Mouse (Mus musculus): ENCODE results near the gene Gm42688. TPM values are rescaled to one million over a fixed set of nuclear protein-coding genes. Genes with fewer than 3 reads are reported as not detected.

The Gm42688 gene
- polyA plus RNA-seq, 1 experiment from 2014 or later: 1.1 TPM

GRCm38 (mm10) chr6:83132176-83132919 is 30.9 kb downstream of the Gm42688 start:
- H3K4me2 ChIP-seq (ENCODE audit: low read depth, low read length): no peak overlapping the region
- WGBS (ENCODE audit: insufficient replicate concordance): 63% methylated on average over 9 of the region's 9 CpGs
- H3K36me3 ChIP-seq (ENCODE audit: control insufficient read depth, insufficient read depth): no peaks in the 10 kb centered on the region
- H3K27me3 ChIP-seq (ENCODE audit: control insufficient read depth, insufficient read depth, low read depth, low read length): peaks cover 23% of the 10 kb centered on the region
- H3K9me3 ChIP-seq (replicated peaks; ENCODE audit: control insufficient read depth, low read length): no peaks in the 10 kb centered on the region
- H3K4me1 ChIP-seq (ENCODE audit: control insufficient read depth, low read depth, low read length): peaks cover 19% of the 10 kb centered on the region
- ATAC-seq (ENCODE audit: low read depth): peak; percentile 38
- H3K27ac ChIP-seq (ENCODE audit: low read length): peak overlapping the region; percentile 85
- no peak overlapping the region for H3K4me3 ChIP-seq (ENCODE audit: low read depth, low read length)
- H3K9ac ChIP-seq (ENCODE audit: low read depth, low read length): no peak overlapping the region

DNA sequence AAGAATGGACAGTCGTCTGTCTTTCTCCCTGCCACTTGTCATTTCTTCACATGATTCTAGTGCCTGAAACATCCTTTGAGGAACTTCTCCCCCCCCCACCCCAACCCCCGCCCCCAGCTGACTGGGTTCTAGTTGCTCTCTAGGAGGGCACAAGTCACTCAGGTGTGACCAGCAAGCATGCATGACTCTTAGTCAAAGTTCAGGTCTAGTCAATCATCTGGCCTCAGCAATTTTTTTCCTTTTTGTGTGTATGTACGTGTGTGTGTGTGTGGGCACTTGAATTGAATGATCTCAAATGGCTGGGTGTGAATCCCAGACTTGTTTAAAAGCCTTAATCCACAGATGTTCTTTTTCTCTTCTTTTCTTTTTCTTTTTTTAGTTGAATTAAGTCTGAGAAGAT is 32.8 kb downstream of the Gm42688 start:
- Histone ChIP-seq H3K9ac (ENCODE audit: low read depth, low read length) (no peak overlapping the region), H3K4me1 (ENCODE audit: control insufficient read depth, low read depth, low read length) (peaks cover 30% of the 10 kb centered on the region), H3K4me2 (ENCODE audit: low read depth, low read length) (no peak overlapping the region), H3K9me3 (replicated peaks; ENCODE audit: control insufficient read depth, low read length) (no peaks in the 10 kb centered on the region), H3K27ac (ENCODE audit: low read length) (no peak overlapping the region), H3K36me3 (ENCODE audit: control insufficient read depth, insufficient read depth) (no peaks in the 10 kb centered on the region), H3K27me3 (ENCODE audit: control insufficient read depth, insufficient read depth, low read depth, low read length) (peaks cover 29% of the 10 kb centered on the region), H3K4me3 (ENCODE audit: low read depth, low read length) (no peak overlapping the region)
- WGBS (ENCODE audit: insufficient replicate concordance): 41% methylated on average over 3 of the region's 3 CpGs
- ATAC-seq (ENCODE audit: low read depth): no peak

DNA sequence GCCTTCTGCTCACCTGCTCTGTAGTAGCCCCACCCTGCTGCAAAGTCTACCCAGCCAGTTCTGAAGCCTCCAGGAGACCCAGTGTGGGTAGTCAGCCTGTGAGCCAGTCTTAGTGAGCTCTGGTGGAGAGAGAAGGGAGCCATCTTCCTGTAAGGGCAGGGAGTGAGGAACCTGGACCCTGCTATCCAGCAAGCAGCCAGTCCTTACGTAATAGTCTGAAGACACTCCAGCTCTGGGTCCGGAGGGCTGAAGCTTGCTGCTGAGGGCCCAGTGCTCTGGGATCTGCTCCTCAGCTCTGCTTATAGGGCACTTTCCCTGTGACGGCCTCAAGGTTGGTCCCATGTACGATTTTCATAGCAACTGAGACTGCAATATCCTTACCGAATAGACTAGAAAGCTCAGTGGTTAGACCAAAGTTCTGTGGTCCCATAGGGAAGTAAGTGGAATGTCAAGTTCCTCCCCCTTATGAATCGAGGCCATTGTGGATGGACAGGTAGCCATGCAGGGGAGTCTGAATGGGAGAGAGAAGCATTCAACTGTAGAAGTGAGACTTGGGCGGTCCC is 33.6 kb downstream of the Gm42688 start, which contains the start of gene Rtkn:
Rtkn (plus strand) TSS at position 513 of the 563 bp plus-strand sequence.
- no peaks in the 10 kb centered on the region for H3K36me3 ChIP-seq (ENCODE audit: control insufficient read depth, insufficient read depth)
- 0 out of 2 replicates have a peak within 1 kb of the TSS, but pooled peaks have one; percentile 18 for H3K27ac ChIP-seq (ENCODE audit: low read length)
- H3K4me3 ChIP-seq (ENCODE audit: low read depth, low read length): peak within 1 kb of the TSS; percentile 58
- peaks cover 29% of the 10 kb centered on the region for H3K27me3 ChIP-seq (ENCODE audit: control insufficient read depth, insufficient read depth, low read depth, low read length)
- no peaks in the 10 kb centered on the region for H3K9me3 ChIP-seq (replicated peaks; ENCODE audit: control insufficient read depth, low read length)
- ATAC-seq (ENCODE audit: low read depth): no peak
- peak within 1 kb of the TSS; percentile 43 for H3K9ac ChIP-seq (ENCODE audit: low read depth, low read length)
- H3K4me1 ChIP-seq (ENCODE audit: control insufficient read depth, low read depth, low read length): peaks cover 30% of the 10 kb centered on the region
- peak within 1 kb of the TSS; percentile 47 for H3K4me2 ChIP-seq (ENCODE audit: low read depth, low read length)
- 56% methylated on average over 7 of the region's 7 CpGs for WGBS (ENCODE audit: insufficient replicate concordance)

GRCm38 (mm10) chr6:83135571-83136161 is 34.2 kb downstream of the Gm42688 start:
- Histone ChIP-seq H3K4me3 (ENCODE audit: low read depth, low read length) (peak overlapping the region; percentile 58), H3K9me3 (replicated peaks; ENCODE audit: control insufficient read depth, low read length) (no peaks in the 10 kb centered on the region), H3K27me3 (ENCODE audit: control insufficient read depth, insufficient read depth, low read depth, low read length) (peaks cover 29% of the 10 kb centered on the region), H3K36me3 (ENCODE audit: control insufficient read depth, insufficient read depth) (no peaks in the 10 kb centered on the region), H3K9ac (ENCODE audit: low read depth, low read length) (peak overlapping the region; percentile 43), H3K4me2 (ENCODE audit: low read depth, low read length) (peak overlapping the region; percentile 47), H3K27ac (ENCODE audit: low read length) (0 out of 2 replicates have a peak overlapping the region, but pooled peaks have one; percentile 12), H3K4me1 (ENCODE audit: control insufficient read depth, low read depth, low read length) (peaks cover 30% of the 10 kb centered on the region)
- no peak for ATAC-seq (ENCODE audit: low read depth)
- 24% methylated on average over 37 of the region's 37 CpGs for WGBS (ENCODE audit: insufficient replicate concordance)

- H3K9me3 ChIP-seq (replicated peaks; ENCODE audit: control insufficient read depth, low read length): no peaks in the 10 kb centered on the region
- H3K27ac ChIP-seq (ENCODE audit: low read length): peak overlapping the region; percentile 82
- H3K4me2 ChIP-seq (ENCODE audit: low read depth, low read length): peak overlapping the region; percentile 47
- H3K36me3 ChIP-seq (ENCODE audit: control insufficient read depth, insufficient read depth): no peaks in the 10 kb centered on the region
- ATAC-seq (ENCODE audit: low read depth): no peak
- H3K9ac ChIP-seq (ENCODE audit: low read depth, low read length): peak overlapping the region; percentile 63
- WGBS (ENCODE audit: insufficient replicate concordance): 28% methylated on average over 5 of the region's 5 CpGs
- peaks cover 25% of the 10 kb centered on the region for H3K4me1 ChIP-seq (ENCODE audit: control insufficient read depth, low read depth, low read length)
- H3K27me3 ChIP-seq (ENCODE audit: control insufficient read depth, insufficient read depth, low read depth, low read length): peaks cover 29% of the 10 kb centered on the region
- peak overlapping the region; percentile 58 for H3K4me3 ChIP-seq (ENCODE audit: low read depth, low read length)
These were observed 35.0 kb downstream of the Gm42688 start for GRCm38 (mm10) chr6:83136291-83136880.

- 2% methylated on average over 26 of the region's 26 CpGs for WGBS (ENCODE audit: insufficient replicate concordance)
- no peaks in the 10 kb centered on the region for H3K36me3 ChIP-seq (ENCODE audit: control insufficient read depth, insufficient read depth)
- no peaks in the 10 kb centered on the region for H3K9me3 ChIP-seq (replicated peaks; ENCODE audit: control insufficient read depth, low read length)
- H3K27me3 ChIP-seq (ENCODE audit: control insufficient read depth, insufficient read depth, low read depth, low read length): peaks cover 33% of the 10 kb centered on the region
- H3K4me2 ChIP-seq (ENCODE audit: low read depth, low read length): peak overlapping the region; percentile 47
- H3K4me3 ChIP-seq (ENCODE audit: low read depth, low read length): peak overlapping the region; percentile 58
- peak; percentile 48 for ATAC-seq (ENCODE audit: low read depth)
- H3K9ac ChIP-seq (ENCODE audit: low read depth, low read length): peak overlapping the region; percentile 63
- peaks cover 25% of the 10 kb centered on the region for H3K4me1 ChIP-seq (ENCODE audit: control insufficient read depth, low read depth, low read length)
- peak overlapping the region; percentile 82 for H3K27ac ChIP-seq (ENCODE audit: low read length)
These were observed 35.6 kb downstream of the Gm42688 start for GRCm38 (mm10) chr6:83136881-83137575.

GRCm38 (mm10) chr6:83137576-83137950 is 36.1 kb downstream of the Gm42688 start:
- peaks cover 38% of the 10 kb centered on the region for H3K27me3 ChIP-seq (ENCODE audit: control insufficient read depth, insufficient read depth, low read depth, low read length)
- peaks cover 25% of the 10 kb centered on the region for H3K4me1 ChIP-seq (ENCODE audit: control insufficient read depth, low read depth, low read length)
- peak overlapping the region; percentile 47 for H3K4me2 ChIP-seq (ENCODE audit: low read depth, low read length)
- H3K27ac ChIP-seq (ENCODE audit: low read length): peak overlapping the region; percentile 82
- H3K36me3 ChIP-seq (ENCODE audit: control insufficient read depth, insufficient read depth): no peaks in the 10 kb centered on the region
- under 1% methylated on average over 12 of the region's 12 CpGs for WGBS (ENCODE audit: insufficient replicate concordance)
- H3K4me3 ChIP-seq (ENCODE audit: low read depth, low read length): peak overlapping the region; percentile 58
- ATAC-seq (ENCODE audit: low read depth): peak; percentile 79
- H3K9me3 ChIP-seq (replicated peaks; ENCODE audit: control insufficient read depth, low read length): no peaks in the 10 kb centered on the region
- H3K9ac ChIP-seq (ENCODE audit: low read depth, low read length): peak overlapping the region; percentile 63

DNA sequence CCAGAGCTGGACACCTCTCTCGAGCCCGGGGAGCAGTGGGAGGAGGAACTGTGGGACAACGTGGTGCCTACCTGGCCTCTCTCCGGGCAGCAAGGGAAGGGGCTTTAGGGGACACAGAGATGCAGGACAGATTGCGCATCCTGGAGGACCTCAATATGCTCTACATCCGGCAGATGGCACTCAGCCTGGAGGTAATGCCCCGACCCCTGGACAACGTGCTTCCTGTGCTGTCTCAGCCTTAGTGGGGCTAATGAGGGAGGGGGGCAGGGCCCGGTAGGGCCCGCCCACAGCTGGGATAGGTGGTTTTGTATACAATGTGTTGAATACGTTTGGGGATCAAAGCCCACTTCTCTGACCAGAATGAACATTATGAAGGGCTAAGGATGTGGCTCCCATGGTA is 36.6 kb downstream of the Gm42688 start:
- peaks cover 42% of the 10 kb centered on the region for H3K27me3 ChIP-seq (ENCODE audit: control insufficient read depth, insufficient read depth, low read depth, low read length)
- H3K9me3 ChIP-seq (replicated peaks; ENCODE audit: control insufficient read depth, low read length): no peaks in the 10 kb centered on the region
- no peaks in the 10 kb centered on the region for H3K36me3 ChIP-seq (ENCODE audit: control insufficient read depth, insufficient read depth)
- peak overlapping the region; percentile 58 for H3K4me3 ChIP-seq (ENCODE audit: low read depth, low read length)
- 3% methylated on average over 11 of the region's 11 CpGs for WGBS (ENCODE audit: insufficient replicate concordance)
- H3K9ac ChIP-seq (ENCODE audit: low read depth, low read length): peak overlapping the region; percentile 63; the same call in 1 of the 2 replicates
- ATAC-seq (ENCODE audit: low read depth): 0 out of 2 replicates have a peak, but pooled peaks have one; percentile 8
- H3K4me1 ChIP-seq (ENCODE audit: control insufficient read depth, low read depth, low read length): peaks cover 24% of the 10 kb centered on the region
- peak overlapping the region; percentile 82 for H3K27ac ChIP-seq (ENCODE audit: low read length)
- peak overlapping the region; percentile 47 for H3K4me2 ChIP-seq (ENCODE audit: low read depth, low read length)

Measured in liver, embryonic 16.5 days (tissue).